Mouse (Mus musculus): ENCODE measurements around the gene Mmp17. TPM values are rescaled to one million over a fixed set of nuclear protein-coding genes. Genes with fewer than 3 reads are reported as not detected.

The Mmp17 gene
- polyA plus RNA-seq (2012; ENCODE audit: insufficient read depth, low replicate concordance), result 0.76 TPM in 1 of 2 replicates, not detected in the other

GRCm38 (mm10) chr5:129583761-129584582 lies at the start of gene Mmp17:
TSS of gene Mmp17 (plus strand) at chr5:129584169.
- Histone ChIP-seq H3K27me3 (replicated peaks) (peaks cover 85% of the 10 kb centered on the region), H3K4me3 (replicated peaks) (peak within 1 kb of the TSS; percentile 94), H3K36me3 (replicated peaks; ENCODE audit: low read length) (no peaks in the 10 kb centered on the region), H3K4me1 (peaks cover 36% of the 10 kb centered on the region), H3K9me3 (no peaks in the 10 kb centered on the region)
- no peak for TF ChIP-seq GATA1 (IDR thresholded peaks at IDR 0.05; ENCODE audit: borderline replicate concordance, low read length)
- no peak for TF ChIP-seq FLI1 (IDR thresholded peaks at IDR 0.05; ENCODE audit: low read length)

GRCm38 (mm10) chr5:129534500-129534899 lies 49.5 kb upstream of the Mmp17 start:
- Histone ChIP-seq H3K9me3 (no peaks in the 10 kb centered on the region), H3K36me3 (replicated peaks; ENCODE audit: low read length) (peaks cover 96% of the 10 kb centered on the region), H3K27me3 (replicated peaks) (no peaks in the 10 kb centered on the region), H3K4me3 (replicated peaks) (peak overlapping the region; percentile 62), H3K4me1 (peaks cover 69% of the 10 kb centered on the region)
- TF ChIP-seq FLI1 (IDR thresholded peaks at IDR 0.05; ENCODE audit: low read length) (no peak), GATA1 (IDR thresholded peaks at IDR 0.05; ENCODE audit: borderline replicate concordance, low read length) (no peak)

- TF ChIP-seq FLI1 (IDR thresholded peaks at IDR 0.05; ENCODE audit: low read length) (no peak), GATA1 (IDR thresholded peaks at IDR 0.05; ENCODE audit: borderline replicate concordance, low read length) (no peak)
- peaks cover 96% of the 10 kb centered on the region for H3K36me3 ChIP-seq (replicated peaks; ENCODE audit: low read length)
- H3K4me1 ChIP-seq, result peaks cover 66% of the 10 kb centered on the region
- no peak overlapping the region for H3K4me3 ChIP-seq (replicated peaks)
- H3K9me3 ChIP-seq, result no peaks in the 10 kb centered on the region
- H3K27me3 ChIP-seq (replicated peaks), result no peaks in the 10 kb centered on the region
Measured at GRCm38 (mm10) chr5:129535021-129535420, 48.9 kb upstream of the Mmp17 start.

- Histone ChIP-seq H3K27me3 (replicated peaks) (no peaks in the 10 kb centered on the region), H3K4me1 (peaks cover 66% of the 10 kb centered on the region), H3K9me3 (no peaks in the 10 kb centered on the region), H3K4me3 (replicated peaks) (peak overlapping the region; percentile 77), H3K36me3 (replicated peaks; ENCODE audit: low read length) (peaks cover 96% of the 10 kb centered on the region)
- TF ChIP-seq GATA1 (IDR thresholded peaks at IDR 0.05; ENCODE audit: borderline replicate concordance, low read length) (no peak), FLI1 (IDR thresholded peaks at IDR 0.05; ENCODE audit: low read length) (no peak)
Measured at GRCm38 (mm10) chr5:129535431-129535830, 48.5 kb upstream of the Mmp17 start.

GRCm38 (mm10) chr5:129538826-129539225 lies 45.1 kb upstream of the Mmp17 start:
- no peaks in the 10 kb centered on the region for H3K27me3 ChIP-seq (replicated peaks)
- no peaks in the 10 kb centered on the region for H3K9me3 ChIP-seq
- TF ChIP-seq FLI1 (IDR thresholded peaks at IDR 0.05; ENCODE audit: low read length) (no peak), GATA1 (IDR thresholded peaks at IDR 0.05; ENCODE audit: borderline replicate concordance, low read length) (no peak)
- peaks cover 55% of the 10 kb centered on the region for H3K4me1 ChIP-seq
- H3K4me3 ChIP-seq (replicated peaks), result no peak overlapping the region
- H3K36me3 ChIP-seq (replicated peaks; ENCODE audit: low read length), result peaks cover 95% of the 10 kb centered on the region

GRCm38 (mm10) chr5:129542236-129542635 lies 41.7 kb upstream of the Mmp17 start:
- H3K4me3 ChIP-seq (replicated peaks), result no peak overlapping the region
- peaks cover 30% of the 10 kb centered on the region for H3K4me1 ChIP-seq
- H3K36me3 ChIP-seq (replicated peaks; ENCODE audit: low read length), result peaks cover 97% of the 10 kb centered on the region
- H3K27me3 ChIP-seq (replicated peaks), result no peaks in the 10 kb centered on the region
- TF ChIP-seq GATA1 (IDR thresholded peaks at IDR 0.05; ENCODE audit: borderline replicate concordance, low read length), result no peak
- no peak for TF ChIP-seq FLI1 (IDR thresholded peaks at IDR 0.05; ENCODE audit: low read length)
- H3K9me3 ChIP-seq, result no peaks in the 10 kb centered on the region

- TF ChIP-seq GATA1 (IDR thresholded peaks at IDR 0.05; ENCODE audit: borderline replicate concordance, low read length) (no peak), FLI1 (IDR thresholded peaks at IDR 0.05; ENCODE audit: low read length) (no peak)
- Histone ChIP-seq H3K4me3 (replicated peaks) (no peak overlapping the region), H3K36me3 (replicated peaks; ENCODE audit: low read length) (peaks cover 98% of the 10 kb centered on the region), H3K27me3 (replicated peaks) (no peaks in the 10 kb centered on the region), H3K4me1 (peaks cover 10% of the 10 kb centered on the region; the same call in 1 of the 2 replicates), H3K9me3 (no peaks in the 10 kb centered on the region)
Measured at GRCm38 (mm10) chr5:129545787-129546186, 38.2 kb upstream of the Mmp17 start.

- no peaks in the 10 kb centered on the region for H3K27me3 ChIP-seq (replicated peaks)
- no peak for TF ChIP-seq GATA1 (IDR thresholded peaks at IDR 0.05; ENCODE audit: borderline replicate concordance, low read length)
- TF ChIP-seq FLI1 (IDR thresholded peaks at IDR 0.05; ENCODE audit: low read length), result no peak
- H3K36me3 ChIP-seq (replicated peaks; ENCODE audit: low read length), result peaks cover 99% of the 10 kb centered on the region
- no peak overlapping the region for H3K4me3 ChIP-seq (replicated peaks)
- H3K4me1 ChIP-seq, result no peaks in the 10 kb centered on the region
- no peaks in the 10 kb centered on the region for H3K9me3 ChIP-seq
Measured at GRCm38 (mm10) chr5:129549716-129550115, 34.3 kb upstream of the Mmp17 start.

GRCm38 (mm10) chr5:129550790-129551189 lies 33.2 kb upstream of the Mmp17 start:
- Histone ChIP-seq H3K4me1 (no peaks in the 10 kb centered on the region), H3K9me3 (no peaks in the 10 kb centered on the region), H3K4me3 (replicated peaks) (no peak overlapping the region), H3K36me3 (replicated peaks; ENCODE audit: low read length) (peaks cover 100% of the 10 kb centered on the region), H3K27me3 (replicated peaks) (no peaks in the 10 kb centered on the region)
- TF ChIP-seq GATA1 (IDR thresholded peaks at IDR 0.05; ENCODE audit: borderline replicate concordance, low read length) (no peak), FLI1 (IDR thresholded peaks at IDR 0.05; ENCODE audit: low read length) (no peak)

GRCm38 (mm10) chr5:129551991-129552390 lies 32.0 kb upstream of the Mmp17 start:
- Histone ChIP-seq H3K27me3 (replicated peaks) (no peaks in the 10 kb centered on the region), H3K36me3 (replicated peaks; ENCODE audit: low read length) (peaks cover 100% of the 10 kb centered on the region), H3K4me1 (no peaks in the 10 kb centered on the region)

More at GRCm38 (mm10) chr5:129551991-129552390, 32.0 kb upstream of the Mmp17 start:
- Histone ChIP-seq H3K9me3 (no peaks in the 10 kb centered on the region), H3K4me3 (replicated peaks) (no peak overlapping the region)
- TF ChIP-seq FLI1 (IDR thresholded peaks at IDR 0.05; ENCODE audit: low read length), result no peak
- no peak for TF ChIP-seq GATA1 (IDR thresholded peaks at IDR 0.05; ENCODE audit: borderline replicate concordance, low read length)
